Mouse (Mus musculus) CD4-positive helper T cell, adult 2 months (primary cell): ENCODE results near the gene Pfas.
"Not testable (repeated sequence)": the region's sequence is repeated elsewhere in the genome, so short reads cannot be mapped to it uniquely, and the experiment has no call there.

Experiments used
- DNase-seq: peaks from one replicate; pipeline ENCODE4 v3.0.0-alpha.2; 2012; ENCODE audit warnings: low read depth, missing footprints, low spot score

Gene Pfas

GRCm38 (mm10) chr11:68973250-68974058, 34.8 kb downstream of the Pfas start:
- DNase-seq: peak; percentile 80

- no peak for DNase-seq
These were observed 38.0 kb downstream of the Pfas start for GRCm38 (mm10) chr11:68970232-68970631.

GRCm38 (mm10) chr11:68968752-68969151, 39.5 kb downstream of the Pfas start:
- DNase-seq: no peak

- DNase-seq: peak; percentile 91
These were observed 40.6 kb downstream of the Pfas start, which contains the start of gene Slc25a35 for GRCm38 (mm10) chr11:68967337-68968282. Gene Slc25a35 (plus strand): TSS chr11:68968131.

- DNase-seq: no peak
These were observed 41.7 kb downstream of the Pfas start for GRCm38 (mm10) chr11:68966554-68966953.

- peak; percentile 84 for DNase-seq
These were observed 42.4 kb downstream of the Pfas start for GRCm38 (mm10) chr11:68965845-68966244.

GRCm38 (mm10) chr11:68965050-68965449, 43.2 kb downstream of the Pfas start:
- no peak for DNase-seq

- no peak for DNase-seq
These were observed 44.9 kb downstream of the Pfas start for GRCm38 (mm10) chr11:68963405-68963804.

GRCm38 (mm10) chr11:68962159-68962558, 46.1 kb downstream of the Pfas start:
- not testable (repeated sequence) for DNase-seq

- DNase-seq: no peak
These were observed 46.7 kb downstream of the Pfas start for GRCm38 (mm10) chr11:68961596-68961995.

GRCm38 (mm10) chr11:68957971-68958370, 50.3 kb downstream of the Pfas start:
- no peak for DNase-seq

GRCm38 (mm10) chr11:68957308-68957707, 51.0 kb downstream of the Pfas start, which contains the start of gene Arhgef15:
Gene Arhgef15 (minus strand): TSS chr11:68957480.
- DNase-seq: no peak

GRCm38 (mm10) chr11:68956697-68957096, 51.6 kb downstream of the Pfas start:
- no peak for DNase-seq

- no peak for DNase-seq
These were observed 52.2 kb downstream of the Pfas start for GRCm38 (mm10) chr11:68956107-68956506.

- DNase-seq: no peak
These were observed 52.8 kb downstream of the Pfas start for GRCm38 (mm10) chr11:68955473-68955872.

GRCm38 (mm10) chr11:68954408-68954807, 53.9 kb downstream of the Pfas start:
- no peak for DNase-seq

GRCm38 (mm10) chr11:68953903-68954302, 54.4 kb downstream of the Pfas start:
- no peak for DNase-seq

- no peak for DNase-seq
These were observed 60.7 kb downstream of the Pfas start for GRCm38 (mm10) chr11:68947542-68947993.

- no peak for DNase-seq
These were observed 61.3 kb downstream of the Pfas start for GRCm38 (mm10) chr11:68946806-68947440.

- DNase-seq: no peak
These were observed 62.3 kb downstream of the Pfas start for GRCm38 (mm10) chr11:68946001-68946400.

GRCm38 (mm10) chr11:68945245-68945644, 63.0 kb downstream of the Pfas start:
- no peak for DNase-seq

GRCm38 (mm10) chr11:68942731-68943130, 65.5 kb downstream of the Pfas start:
- no peak for DNase-seq
